Mouse (Mus musculus): ENCODE data around the gene Gcnt4.

DNA sequence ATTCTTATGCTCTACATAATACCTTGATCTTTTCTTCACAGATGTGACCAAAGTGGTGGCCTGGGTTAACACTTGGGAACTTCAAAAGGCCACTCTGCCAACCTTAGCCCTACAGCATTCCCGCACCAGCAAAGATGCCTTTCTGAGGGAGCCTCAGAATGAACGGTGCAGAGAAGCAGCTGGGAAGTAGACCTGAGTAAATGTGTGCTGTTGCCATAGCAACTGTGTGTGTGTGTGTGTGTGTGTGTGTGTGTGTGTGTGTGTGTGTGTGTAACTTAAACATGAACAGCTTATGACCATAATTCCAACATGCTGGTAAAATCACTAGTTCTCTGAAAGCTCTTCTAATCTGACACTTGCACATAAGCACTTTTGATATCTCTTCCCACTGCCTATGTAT lies 27.4 kb downstream of the Gcnt4 start:
- TF ChIP-seq MAFK (IDR thresholded peaks at IDR 0.05; ENCODE audit: insufficient read depth, low read depth, low read length) = no peak
- TF ChIP-seq ZC3H11A (IDR thresholded peaks at IDR 0.05; ENCODE audit: borderline replicate concordance, low read depth, low read length) = no peak
- TF ChIP-seq CHD2 (IDR thresholded peaks at IDR 0.05; ENCODE audit: low read depth, low read length) = no peak

Measured in ES-E14 (cell line).